Mouse (Mus musculus): ENCODE measurements around the gene Tanc2.

- TF ChIP-seq POLR2A (IDR thresholded peaks at IDR 0.05; ENCODE audit: low read depth, low read length) (no peak), CTCF (IDR thresholded peaks at IDR 0.05; ENCODE audit: extremely low read depth, insufficient read depth, insufficient read length, insufficient replicate concordance) (no peak)
These were observed 43.4 kb upstream of the Tanc2 start for GRCm38 (mm10) chr11:105546393-105546792.

All from spleen, adult 2 months (tissue).